Comparison of ENCODE assay signal across 7 mouse cellular contexts in the genomic region with DNA sequence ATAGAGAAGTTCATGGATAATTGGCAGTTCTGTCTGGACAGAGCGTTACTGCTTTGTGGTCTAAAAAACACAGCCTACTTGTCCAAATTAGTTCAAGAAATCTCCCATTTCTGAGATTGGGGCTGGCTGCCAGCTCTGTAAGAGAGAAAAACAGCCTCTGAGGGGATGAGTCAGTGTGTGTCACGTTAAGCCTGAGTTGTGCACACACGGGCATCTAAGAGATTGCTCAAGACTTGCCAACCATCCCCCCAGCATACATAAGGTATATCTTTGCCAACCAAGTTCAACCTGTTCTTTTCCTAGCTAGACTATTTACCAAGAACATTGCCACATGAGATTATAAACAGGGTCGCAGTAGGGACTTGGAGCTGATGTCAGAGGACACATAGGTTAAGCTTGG. TPM values are rescaled to one million over a fixed set of nuclear protein-coding genes. Genes with fewer than 3 reads are reported as not detected.
DNase-seq lines count a peak whose midpoint lies in the region; ATAC-seq lines count a peak whose summit lies in the region.

No protein-coding gene starts in this region.

- DNase-seq in ovary, adult 18-20 months (ENCODE audit: low spot score): peak; percentile 63
- DNase-seq in ovary, postnatal 14 days (ENCODE audit: low spot score): no peak
- peak; percentile 3 for DNase-seq in cerebellum, adult 9-11 months
- DNase-seq in heart, postnatal 14 days: peak; percentile 7 to 21
- DNase-seq in right cerebral cortex, postnatal 25 days: peak; percentile 29
- no peak for DNase-seq in MN1 (ENCODE audit: low spot score)

- intact Hi-C loops in heart, postnatal 14 days (cut with DNase I): no loop called here

- no peak for ATAC-seq in monocyte, adult 5-6 weeks (replicated peaks; ENCODE audit: insufficient number of reproducible peaks, low FRiP score, low TSS enrichment, poor library complexity, severe bottlenecking)

RNA-seq across cellular contexts. Expression of gene Zfand5, which starts 44.9 kb away (rescaled TPM):
- total RNA-seq in heart, postnatal 14 days (2021): 100 to 1,000 TPM; 112 to 115 TPM
- 376 to 477 TPM (median 405 TPM) in 3 replicates for total RNA-seq in monocyte, adult 5-6 weeks (2017)

Comparison
In these comparisons a context has a peak if more than half of its experiments do, and no peak if none do; other contexts are left out.
1. DNase-seq: peak in ovary, adult 18-20 months (single experiment), cerebellum, adult 9-11 months (single experiment), heart, postnatal 14 days (2 of 2) and right cerebral cortex, postnatal 25 days (single experiment); none in ovary, postnatal 14 days (single experiment) and MN1 (single experiment).